Mouse (Mus musculus) adrenal gland, postnatal 4 days (tissue): ENCODE data around the gene Cga. TPM values are rescaled to one million over a fixed set of nuclear protein-coding genes. Genes with fewer than 3 reads are reported as not detected.

Experiments
- DNase-seq, 2 experiments: peaks; one replicate each; pipeline ENCODE4 v3.0.0; 2021 to 2022; ENCODE audit warnings: low spot score in 2 of 2, mixed read lengths in 2 of 2
- long read RNA-seq, 2 experiments: library from polyadenylated mRNA; stranded (forward); transcript quantifications; one replicate each; pipeline ENCODE4 v2.0.0; 2021
- total RNA-seq, 2 experiments: library from RNA; stranded (reverse); gene quantifications; 2 replicates each; pipeline ENCODE4 v1.2.3; 2021

Cga gene
- total RNA-seq = not detected
- long read RNA-seq, experiment 1 = 0 reads
- long read RNA-seq, experiment 2 = 0 reads

DNA sequence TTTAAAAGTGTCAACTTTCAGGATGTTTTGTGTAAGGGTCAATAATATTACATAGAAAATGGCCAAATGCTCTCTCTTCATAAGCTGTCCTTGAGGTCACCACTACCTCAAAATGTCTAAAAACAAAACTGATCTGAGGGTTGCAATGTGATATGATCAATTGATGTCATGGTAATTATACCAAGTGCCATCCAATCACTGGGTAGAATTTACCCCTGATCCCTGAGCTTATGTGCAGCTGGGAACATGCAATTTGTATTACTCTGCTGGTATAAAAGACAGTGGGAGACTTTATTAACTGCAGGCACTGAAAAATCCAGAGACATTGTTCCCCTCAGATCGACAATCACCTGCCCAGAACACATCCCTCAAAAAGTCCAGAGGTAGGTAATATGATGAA lies at the start of gene Cga:
Gene Cga (plus strand): TSS at position 301 of the 400 bp plus-strand sequence.
- DNase-seq = no peak

DNA sequence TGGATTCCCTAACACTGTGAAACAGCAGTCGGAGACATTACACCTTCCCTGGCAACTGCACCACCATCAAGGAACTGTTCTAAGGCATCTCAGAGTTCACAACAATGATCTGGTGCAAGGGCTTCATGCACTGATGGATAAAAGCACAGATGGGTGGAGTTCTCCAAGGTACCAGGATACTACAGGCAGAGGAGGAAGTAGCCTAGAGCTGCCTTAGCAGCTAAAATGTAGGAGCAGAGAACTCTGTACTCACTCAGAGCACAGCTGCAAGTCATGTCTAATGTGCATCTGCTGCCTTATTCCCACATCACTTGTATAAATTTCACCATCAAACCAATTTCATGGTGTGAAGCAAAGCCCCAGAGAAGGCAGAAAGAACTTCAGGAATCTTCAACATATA lies 49.7 kb upstream of the Cga start:
- no peak for DNase-seq

DNA sequence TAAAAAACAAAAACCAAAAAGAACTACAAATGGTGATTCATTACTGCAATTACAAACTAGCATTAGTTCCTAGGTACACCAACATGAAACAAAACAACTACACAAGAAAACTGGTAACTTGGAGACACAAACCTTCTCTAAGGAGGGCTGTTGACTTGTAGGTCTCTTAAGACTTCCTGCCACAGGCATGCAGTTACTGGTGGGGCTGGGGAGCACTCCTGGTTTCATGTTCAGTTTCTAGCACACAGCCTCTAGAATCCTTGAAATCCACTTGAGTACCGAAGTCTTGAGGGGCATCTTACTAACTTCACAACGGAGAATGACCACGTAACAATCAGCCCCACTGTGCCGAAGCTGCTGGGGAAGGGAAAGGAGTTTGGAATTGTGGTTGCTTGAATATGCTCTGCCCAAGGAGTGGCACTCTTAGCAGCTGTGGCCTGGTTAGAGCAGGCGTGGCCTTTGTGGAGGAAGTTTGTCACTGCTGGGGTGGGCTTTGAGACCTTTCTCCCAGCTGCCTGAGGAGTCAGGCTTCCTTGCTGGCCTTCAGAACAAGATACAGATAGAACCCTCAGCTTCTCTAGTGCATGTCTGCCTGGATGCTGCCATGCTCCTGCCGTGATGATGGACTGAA lies 45.8 kb upstream of the Cga start:
- DNase-seq = no peak

DNA sequence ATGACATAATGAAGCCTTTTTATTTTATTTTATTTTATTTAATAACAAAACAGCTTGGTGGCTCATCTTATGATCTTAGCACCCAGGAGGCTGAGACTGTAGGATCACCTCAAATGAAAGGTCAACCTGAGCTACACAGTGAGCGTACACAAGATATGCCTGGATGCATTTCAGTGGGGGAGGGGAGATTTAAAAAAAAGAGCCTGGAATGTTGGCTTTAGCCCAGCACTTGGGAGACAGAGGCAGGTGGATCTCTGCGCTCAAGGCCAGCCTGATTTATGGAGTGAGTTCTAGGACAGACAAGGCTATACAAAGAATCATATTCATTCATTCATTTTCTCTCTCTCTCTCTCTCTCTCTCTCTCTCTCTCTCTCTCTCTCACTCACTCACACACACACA lies 43.4 kb upstream of the Cga start:
- DNase-seq = no peak

DNA sequence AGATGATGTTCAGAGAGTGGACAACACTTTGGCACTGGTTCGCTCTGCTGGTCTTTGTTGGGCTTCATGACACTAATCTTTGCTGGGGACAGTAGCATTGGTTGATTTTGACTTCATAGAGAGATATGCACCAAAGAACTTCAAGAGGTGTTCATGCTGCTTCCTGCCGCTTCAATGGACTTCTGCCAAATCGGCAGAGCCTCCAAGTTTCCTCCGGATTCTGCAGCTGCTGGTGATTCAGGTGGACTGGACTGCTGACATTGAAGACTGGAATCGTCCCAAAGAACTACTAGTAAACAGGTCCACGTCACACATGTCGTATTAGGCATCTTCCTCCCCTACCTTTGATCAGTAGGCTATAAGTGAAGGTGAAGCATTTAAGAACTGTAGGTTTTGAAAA lies 41.5 kb upstream of the Cga start:
- no peak for DNase-seq

DNA sequence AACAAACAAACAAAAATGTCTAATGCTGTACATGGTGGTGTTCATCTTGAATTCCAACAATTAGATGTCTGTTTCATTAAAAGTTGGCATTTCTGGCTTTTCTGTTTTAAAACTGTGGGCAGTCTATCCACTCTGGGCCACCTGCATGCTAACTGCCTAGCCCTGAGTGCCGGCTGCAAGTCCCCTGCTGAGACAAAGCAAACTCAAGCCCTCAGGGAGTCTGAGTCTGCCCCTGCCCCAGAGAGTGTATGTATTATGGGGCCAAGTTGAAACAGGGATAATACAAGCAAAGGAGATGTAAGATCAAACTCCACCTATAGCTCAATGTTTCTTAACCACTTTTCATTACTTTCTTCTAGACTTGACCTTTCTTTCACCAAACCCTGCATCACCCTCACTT lies 37.6 kb upstream of the Cga start:
- DNase-seq = no peak

DNA sequence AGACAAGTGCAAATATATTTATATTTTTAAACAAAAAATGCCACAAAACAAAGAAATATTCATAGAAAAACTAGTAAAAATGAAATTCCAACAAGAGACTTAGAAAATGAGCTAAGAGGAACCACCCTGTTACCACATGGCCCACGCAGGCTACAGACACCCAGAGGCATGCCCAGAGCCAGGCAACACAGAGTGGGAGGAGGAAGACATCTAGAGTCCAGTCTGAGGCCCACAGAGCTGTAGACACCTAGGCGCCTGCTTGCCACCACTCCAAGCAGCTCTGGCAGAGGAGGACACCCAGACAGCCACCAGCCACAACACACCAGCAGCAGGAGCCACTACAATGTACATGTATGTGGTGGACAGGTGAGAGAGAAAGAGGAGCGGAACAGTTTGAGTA lies 34.7 kb upstream of the Cga start:
- no peak for DNase-seq

DNA sequence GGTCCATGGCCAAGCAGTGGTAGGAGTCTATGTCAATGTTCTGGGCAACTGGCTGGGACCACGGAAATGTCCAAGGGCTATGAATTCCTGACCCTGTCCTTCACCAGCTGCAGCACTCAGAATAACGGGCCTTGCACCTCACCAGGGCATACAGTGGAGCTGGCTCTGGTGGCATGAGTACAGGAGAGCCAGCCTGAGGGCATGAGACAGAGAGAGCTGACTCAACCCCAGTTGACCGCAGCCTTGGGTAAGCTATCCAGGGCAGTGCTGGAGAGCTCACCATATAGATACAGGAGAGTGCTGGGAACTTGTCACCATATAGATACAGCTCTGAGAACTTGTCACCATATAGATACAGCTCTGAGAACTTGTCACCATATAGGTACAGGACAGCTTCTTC lies 34.2 kb upstream of the Cga start:
- DNase-seq = no peak

DNA sequence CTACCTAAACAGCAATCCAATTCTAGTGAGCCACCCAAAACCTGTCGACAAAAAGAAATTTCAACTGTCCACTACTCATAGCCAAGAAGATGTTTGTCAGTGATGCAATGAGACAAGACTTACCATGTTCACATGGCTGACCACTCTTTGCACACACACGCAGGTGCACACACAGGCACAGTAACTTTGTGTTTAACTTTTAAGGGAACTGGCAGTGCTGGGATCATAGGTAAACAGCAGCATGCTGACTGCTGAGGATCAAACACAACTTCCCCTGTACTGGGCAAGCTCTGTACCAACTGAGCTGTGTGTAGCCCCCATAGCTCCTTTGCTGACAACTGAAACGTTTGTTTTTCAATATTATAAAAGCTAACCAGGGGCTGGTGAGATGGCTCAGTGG lies 32.1 kb upstream of the Cga start:
- DNase-seq = no peak

DNA sequence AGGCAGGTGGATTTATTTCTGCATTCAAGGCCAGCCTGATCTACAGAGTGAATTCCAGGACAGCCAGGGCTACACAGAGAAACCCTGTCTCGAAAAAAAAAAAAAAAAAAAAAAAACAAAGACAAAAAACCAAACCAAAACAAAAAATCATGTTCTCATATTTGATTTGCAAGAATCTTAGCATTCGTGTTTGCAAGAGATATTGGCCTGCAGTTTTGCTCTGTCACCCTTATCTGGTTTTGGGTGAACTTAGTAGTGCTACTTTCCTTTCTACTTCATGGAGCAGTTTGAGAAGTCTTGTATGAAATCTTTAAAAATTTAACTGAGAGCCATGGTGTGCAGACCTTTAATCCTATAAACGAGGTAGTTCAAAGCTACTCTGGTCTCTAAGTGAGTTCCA lies 23.8 kb upstream of the Cga start:
- no peak for DNase-seq

DNA sequence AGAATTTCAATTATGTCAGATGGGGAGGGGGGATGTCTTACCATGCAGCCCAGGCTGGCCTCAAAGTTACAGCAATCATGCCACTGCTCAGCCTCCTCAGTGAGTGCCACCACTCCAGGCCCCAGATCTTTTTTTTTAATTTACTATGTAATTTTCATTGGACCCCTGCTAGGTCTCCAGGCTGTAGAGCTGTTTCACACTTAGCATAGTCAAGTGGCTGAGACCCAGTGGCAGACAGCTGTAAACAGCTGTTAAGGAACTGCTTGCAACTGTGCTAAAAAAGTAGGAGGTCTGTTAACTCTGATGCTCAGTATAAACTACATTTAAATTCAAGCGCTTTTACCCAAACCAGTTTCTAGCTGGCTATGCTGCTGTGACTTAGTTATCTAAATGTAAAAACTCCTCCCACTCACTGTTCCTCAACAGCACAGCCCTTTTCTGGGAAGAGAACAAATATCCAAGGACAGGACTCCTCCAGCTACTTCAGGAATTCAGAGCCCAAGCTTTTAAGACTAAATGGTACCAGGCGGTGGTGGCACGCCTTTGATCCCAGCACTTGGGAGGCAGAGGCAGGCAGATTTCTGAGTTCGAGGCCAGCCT lies 20.6 kb upstream of the Cga start:
- no peak for DNase-seq

DNA sequence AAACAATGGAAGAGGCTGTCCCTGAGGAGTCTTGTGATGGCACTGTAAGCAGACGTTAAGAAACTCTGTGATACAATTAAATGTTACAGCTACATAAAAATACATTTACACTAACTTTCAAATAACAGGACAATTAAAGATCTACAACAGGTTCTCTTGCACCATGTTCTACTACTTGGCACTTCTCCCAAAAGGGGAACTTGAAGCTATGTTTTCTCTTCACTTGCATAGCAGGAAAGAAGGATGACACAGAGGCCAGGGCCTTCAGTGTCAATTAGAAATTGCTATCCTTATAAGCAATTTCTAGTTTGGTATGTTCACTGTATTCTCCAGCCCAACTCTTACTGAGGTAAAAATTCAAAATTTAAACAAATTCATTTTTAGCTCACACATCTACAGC lies 19.3 kb upstream of the Cga start:
- DNase-seq = no peak

DNA sequence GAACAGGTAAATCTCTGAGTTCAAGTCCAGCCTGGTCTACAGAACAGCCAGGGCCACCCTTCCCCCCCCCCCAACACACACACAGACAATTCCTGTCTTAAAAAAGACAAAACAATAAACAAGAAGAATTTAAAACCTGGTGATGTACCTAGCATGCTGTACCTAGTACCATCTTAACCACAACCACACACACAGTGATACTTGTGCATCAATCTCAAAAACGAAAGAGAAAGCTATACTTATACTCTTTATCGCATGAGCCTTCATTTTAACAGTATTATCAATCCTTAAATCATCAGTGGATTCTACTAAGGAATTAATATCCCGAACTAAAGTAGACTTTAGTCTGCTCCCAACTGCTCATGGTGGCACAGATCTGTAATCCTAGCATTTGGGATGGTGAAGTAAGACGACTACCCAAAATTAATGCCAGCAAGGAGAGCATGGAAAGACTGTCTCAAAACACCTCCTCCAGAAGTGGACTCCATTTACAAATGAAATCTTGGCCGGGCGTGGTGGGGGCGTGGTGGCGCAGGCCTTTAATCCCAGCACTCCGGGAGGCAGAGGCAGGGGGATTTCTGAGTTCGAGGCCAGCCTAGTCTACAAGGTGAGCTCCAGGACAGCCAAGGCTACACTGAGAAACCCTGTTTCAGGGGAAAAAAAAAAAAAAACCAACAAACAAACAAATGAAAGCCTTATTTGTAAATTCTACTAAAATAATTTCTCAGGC lies 12.5 kb upstream of the Cga start:
- no peak for DNase-seq

DNA sequence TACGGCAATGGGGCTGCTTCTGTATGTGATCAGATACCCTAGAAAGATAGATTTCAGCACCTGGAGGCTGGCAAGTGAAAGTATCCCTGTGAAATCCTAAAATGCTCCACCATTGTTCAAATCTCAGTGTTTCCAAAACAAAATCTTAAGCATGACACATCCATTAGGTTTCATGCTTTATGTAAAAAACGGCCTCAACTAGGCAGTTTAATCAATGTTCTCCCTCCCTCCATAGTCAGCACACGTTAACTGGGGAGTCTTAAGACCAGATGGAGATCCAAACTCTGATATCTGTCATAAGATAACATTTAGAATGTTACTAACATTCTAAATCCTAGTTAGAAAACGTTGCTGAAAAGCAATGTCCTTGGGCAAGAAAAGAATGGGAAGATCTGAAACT lies 11.7 kb upstream of the Cga start:
- DNase-seq = no peak

DNA sequence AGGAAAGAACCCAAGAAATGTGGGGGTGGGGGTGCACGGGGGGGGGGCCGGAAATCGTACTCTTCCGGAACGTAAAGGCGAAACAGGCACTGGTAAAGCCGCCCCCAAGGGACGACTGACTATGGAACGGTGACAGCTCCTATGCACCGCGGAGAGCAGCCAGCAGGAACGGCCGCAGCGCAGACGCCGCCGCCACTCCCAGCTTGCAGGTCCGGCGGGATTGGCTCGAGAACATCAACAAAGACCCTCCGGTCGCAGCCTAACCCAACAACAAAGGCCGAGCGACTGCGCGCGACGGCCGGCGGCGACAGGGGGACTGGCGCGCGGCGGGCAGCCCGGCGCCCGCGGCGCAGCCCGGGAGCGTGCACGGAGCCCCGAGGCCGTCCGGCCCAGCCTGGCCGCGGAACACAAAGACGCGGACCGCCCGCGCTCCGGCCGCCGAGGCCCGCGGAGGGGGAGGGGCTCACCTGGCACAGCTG lies 11.2 kb upstream of the Cga start:
- DNase-seq = peak; percentile 11 to 14

DNA sequence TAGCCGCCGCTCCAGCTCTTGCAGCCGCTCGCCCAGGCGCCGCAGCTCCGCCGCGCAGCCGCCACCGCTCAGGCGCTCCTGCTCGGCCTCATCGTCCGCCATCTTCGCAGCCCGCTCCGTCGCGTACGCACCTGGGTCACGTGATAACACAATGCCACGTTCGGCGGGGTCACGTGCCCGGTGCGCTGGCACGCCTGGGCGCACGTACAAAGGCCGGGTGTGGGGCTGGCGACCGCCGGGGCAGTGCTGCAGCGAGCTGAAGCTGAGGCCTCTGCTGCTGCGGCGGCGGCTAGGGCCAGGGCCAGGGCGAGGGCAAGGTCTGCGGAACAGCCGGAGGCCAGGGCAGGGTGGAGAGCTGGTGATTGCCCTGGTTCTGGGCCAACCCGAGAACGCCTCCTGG lies 10.8 kb upstream of the Cga start, which contains the start of gene Zfp292:
Gene Zfp292 (minus strand): TSS at position 143 of the 400 bp plus-strand sequence.
- DNase-seq = peak; percentile 85 to 89

DNA sequence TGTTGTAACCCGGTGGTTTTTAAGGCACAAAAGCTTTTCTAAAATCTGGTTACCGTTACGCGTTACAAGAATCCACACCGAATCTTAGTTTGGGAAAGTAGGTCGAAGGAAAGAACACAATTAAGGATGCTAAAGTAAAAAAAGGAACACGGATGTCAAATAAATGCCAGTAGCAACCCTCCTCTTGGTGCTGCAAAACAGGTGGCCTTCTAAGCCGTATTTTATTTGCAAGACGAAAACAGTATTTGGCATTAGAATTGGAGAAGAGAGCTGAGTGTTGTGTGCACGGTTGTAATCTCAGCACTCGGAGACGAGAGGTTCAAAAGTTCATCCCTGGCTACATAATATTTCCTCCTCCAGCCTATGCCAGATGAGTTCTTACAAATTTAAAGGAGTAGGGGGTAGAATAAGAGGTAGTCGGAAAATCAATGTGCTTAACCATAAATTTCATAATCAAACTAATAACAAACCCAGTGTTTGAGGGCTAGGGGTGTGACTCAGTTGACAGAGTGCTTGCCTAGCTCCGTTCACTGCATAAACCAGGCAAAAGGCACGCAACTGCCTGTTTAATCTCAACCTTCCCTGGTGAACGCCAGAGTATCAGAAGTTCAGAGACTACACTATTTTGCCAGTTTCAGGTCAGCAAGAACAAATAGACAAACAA lies 10.1 kb upstream of the Cga start:
- DNase-seq = no peak

DNA sequence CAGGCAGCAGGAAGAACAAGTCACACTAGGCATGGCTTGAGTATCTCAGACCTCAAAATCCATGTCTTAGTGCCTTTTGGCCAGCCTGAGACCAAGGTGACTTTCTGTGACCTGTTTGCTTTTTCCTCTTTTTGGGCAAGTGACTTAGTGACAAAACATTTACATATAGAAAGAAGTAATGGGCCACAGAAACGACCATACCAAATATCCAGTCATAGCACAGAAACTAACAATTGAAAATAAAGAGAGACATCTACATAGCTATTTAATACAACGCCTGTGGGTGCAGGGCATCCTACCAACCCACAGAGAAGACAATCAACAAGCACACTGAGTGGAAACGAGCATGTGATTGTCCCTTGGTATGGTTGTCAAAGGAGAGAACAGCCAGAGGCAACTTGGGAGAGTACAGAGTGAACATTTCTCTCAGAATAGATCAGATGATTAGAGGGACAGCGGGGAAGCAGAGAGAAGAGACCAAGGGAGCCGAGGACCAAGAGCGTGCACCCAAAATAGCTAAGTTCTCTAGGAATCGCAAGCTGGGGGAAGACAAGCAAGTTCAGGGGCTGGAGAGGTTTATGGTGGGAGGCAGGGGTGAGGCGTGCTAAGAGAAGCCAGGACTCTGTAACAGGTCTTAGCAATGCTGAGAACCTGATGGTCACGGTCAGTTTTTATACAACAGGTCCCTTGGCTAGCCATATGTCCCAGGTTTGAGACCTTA lies 7.8 kb upstream of the Cga start:
- no peak for DNase-seq

DNA sequence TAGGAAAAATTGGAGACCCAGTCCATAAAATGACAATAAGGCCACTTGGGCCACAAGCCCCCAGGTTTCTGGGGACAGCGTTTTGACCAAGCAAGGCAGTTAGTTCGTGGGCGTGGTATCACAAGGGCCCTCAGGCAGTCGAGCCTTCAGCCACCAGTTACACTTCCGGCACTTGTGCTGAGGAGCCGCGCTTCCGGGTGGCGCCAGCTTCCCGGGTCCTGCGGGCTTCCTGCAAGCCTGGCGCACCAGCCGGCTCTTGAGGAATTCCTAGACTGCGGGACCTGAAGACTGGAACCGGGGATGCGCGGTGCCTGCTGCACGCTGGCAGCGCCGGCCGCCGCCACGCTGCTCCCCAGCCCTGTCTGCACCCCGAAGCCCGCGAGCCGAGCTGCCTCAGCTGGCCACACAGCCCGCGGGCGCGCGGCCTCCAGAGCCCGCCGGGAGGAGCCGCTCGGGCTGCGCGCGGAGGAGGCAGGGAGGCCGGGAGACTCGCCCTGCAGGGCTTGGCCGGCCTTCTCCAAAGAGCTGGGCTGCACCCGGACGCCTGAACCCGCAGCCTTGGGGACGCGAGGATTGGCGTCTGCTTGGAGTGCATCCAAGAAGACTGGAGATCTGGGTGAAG lies 7.0 kb upstream of the Cga start:
- peak; percentile 43 to 67 for DNase-seq

DNA sequence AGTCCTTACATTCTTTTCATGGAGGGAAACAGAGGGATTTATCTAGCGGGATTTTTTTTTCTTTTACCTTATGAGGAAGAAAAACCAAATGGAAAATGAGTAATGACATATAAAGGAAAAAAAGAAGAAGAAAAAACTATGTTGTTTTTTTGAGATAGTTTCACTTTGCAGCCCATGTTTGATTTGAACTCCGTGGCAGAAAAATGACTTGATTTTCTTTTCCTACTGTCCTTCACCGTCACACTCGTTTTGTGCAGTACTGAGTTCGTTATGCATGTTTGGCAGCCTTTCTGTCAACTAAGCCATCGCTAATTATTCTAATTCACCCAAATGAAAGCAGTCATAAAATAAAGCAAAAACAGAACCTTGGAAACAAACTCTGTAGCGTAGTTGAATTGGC lies 6.3 kb upstream of the Cga start:
- no peak for DNase-seq
